Mouse (Mus musculus) ovary, postnatal 10 days (tissue): Measurements from ENCODE around the gene Ptov1.

Experiments
- DNase-seq: peaks from one replicate; pipeline ENCODE4 v3.0.0; 2022; ENCODE audit warnings: low spot score

The Ptov1 gene

GRCm38 (mm10) chr7:44857905-44858304, 11.7 kb downstream of the Ptov1 start:
- DNase-seq, result no peak

- peak; percentile 75 for DNase-seq
Observed at GRCm38 (mm10) chr7:44857042-44857552, 12.5 kb downstream of the Ptov1 start, which contains the start of gene Pnkp. TSS of gene Pnkp (plus strand) at chr7:44857139.

GRCm38 (mm10) chr7:44856265-44856916, 13.2 kb downstream of the Ptov1 start:
- DNase-seq, result no peak

- DNase-seq, result no peak
Observed at GRCm38 (mm10) chr7:44855036-44855435, 14.6 kb downstream of the Ptov1 start.

GRCm38 (mm10) chr7:44854356-44855031, 15.1 kb downstream of the Ptov1 start:
- peak; percentile 81 for DNase-seq

- DNase-seq, result no peak
Observed at GRCm38 (mm10) chr7:44853596-44854355, 15.8 kb downstream of the Ptov1 start.

GRCm38 (mm10) chr7:44853065-44853464, 16.5 kb downstream of the Ptov1 start:
- DNase-seq, result no peak

GRCm38 (mm10) chr7:44852259-44853027, 17.1 kb downstream of the Ptov1 start:
- no peak for DNase-seq

GRCm38 (mm10) chr7:44851625-44852234, 17.9 kb downstream of the Ptov1 start:
- no peak for DNase-seq

GRCm38 (mm10) chr7:44850789-44851624, 18.6 kb downstream of the Ptov1 start:
- no peak for DNase-seq

- DNase-seq, result no peak
Observed at GRCm38 (mm10) chr7:44850146-44850545, 19.4 kb downstream of the Ptov1 start.

- peak; percentile 85 for DNase-seq
Observed at GRCm38 (mm10) chr7:44849416-44850111, 20.0 kb downstream of the Ptov1 start.

- peak; percentile 90 for DNase-seq
Observed at GRCm38 (mm10) chr7:44848561-44849415, 20.8 kb downstream of the Ptov1 start, which contains the start of the genes Akt1s1 and Tbc1d17. TSS of gene Akt1s1 (plus strand) at chr7:44848991. TSS of gene Tbc1d17 (minus strand) at chr7:44849079.

GRCm38 (mm10) chr7:44847772-44848171, 21.8 kb downstream of the Ptov1 start:
- DNase-seq, result no peak

GRCm38 (mm10) chr7:44846804-44847203, 22.8 kb downstream of the Ptov1 start:
- DNase-seq, result no peak

- no peak for DNase-seq
Observed at GRCm38 (mm10) chr7:44845006-44845405, 24.6 kb downstream of the Ptov1 start.

GRCm38 (mm10) chr7:44841825-44842463, 27.6 kb downstream of the Ptov1 start:
- DNase-seq, result no peak

- no peak for DNase-seq
Observed at GRCm38 (mm10) chr7:44840426-44840825, 29.2 kb downstream of the Ptov1 start.
